Mouse (Mus musculus): Measurements from ENCODE around the gene Tent5c. TPM values are rescaled to one million over a fixed set of nuclear protein-coding genes. Genes with fewer than 3 reads are reported as not detected.

Gene Tent5c
- polyA plus RNA-seq, 1 experiment from 2014 or later: 8.0 TPM

DNA sequence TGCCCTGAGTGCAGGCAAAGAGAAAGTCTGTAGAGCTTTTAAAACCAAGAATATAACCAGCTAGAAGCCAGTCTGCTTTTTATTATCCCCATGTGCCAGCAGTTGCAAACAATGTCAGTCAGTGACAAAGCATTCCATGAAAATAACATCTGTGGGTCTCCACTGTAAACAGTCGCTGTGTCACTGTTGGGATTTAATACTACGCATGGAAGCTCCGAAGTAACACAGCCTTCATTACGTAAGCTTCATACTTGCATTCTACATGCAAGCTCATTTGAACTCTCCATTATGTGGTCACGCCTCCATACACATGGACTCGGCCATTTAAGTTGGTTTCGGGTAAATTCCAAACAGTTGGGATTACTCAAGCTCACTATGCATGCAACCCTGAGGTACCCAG lies 77.2 kb downstream of the Tent5c start:
- no peak for ATAC-seq (ENCODE audit: low FRiP score, low read depth)
- 89% methylated on average over 7 of the region's 7 CpGs for WGBS

DNA sequence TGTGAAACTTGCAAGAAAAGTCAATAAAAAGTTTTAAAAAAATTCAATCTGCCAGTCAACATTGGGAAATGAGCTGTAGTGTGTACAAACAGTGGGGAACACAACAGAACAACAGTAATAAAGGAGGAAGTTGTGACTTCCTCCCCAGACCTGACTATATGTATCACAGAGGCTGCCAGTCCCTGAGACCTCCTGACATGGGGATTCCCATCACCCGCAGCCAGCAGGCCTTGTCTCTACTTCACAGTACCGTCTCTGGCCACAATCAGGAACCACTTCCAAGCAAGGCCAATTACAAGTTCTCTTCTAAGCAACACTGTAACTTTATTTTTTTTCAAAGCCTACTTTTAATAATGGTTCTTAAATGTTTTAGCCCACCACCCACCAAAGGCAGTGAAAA lies 79.8 kb downstream of the Tent5c start:
- Histone ChIP-seq H3K9me3 (no peaks in the 10 kb centered on the region), H3K9ac (replicated peaks) (no peak overlapping the region), H3K4me3 (no peak overlapping the region), H3K27me3 (no peaks in the 10 kb centered on the region), H3K27ac (replicated peaks) (no peak overlapping the region), H3K36me3 (no peaks in the 10 kb centered on the region), H3K4me1 (no peaks in the 10 kb centered on the region), H3K4me2 (replicated peaks) (no peak overlapping the region)
- 87% methylated on average over 2 of the region's 2 CpGs for WGBS
- no peak for ATAC-seq (ENCODE audit: low FRiP score, low read depth)

More for the DNA sequence above, 77.2 kb downstream of the Tent5c start:
- Histone ChIP-seq H3K36me3 (no peaks in the 10 kb centered on the region), H3K4me2 (replicated peaks) (no peak overlapping the region), H3K4me3 (no peak overlapping the region), H3K27me3 (no peaks in the 10 kb centered on the region), H3K4me1 (no peaks in the 10 kb centered on the region), H3K9ac (replicated peaks) (no peak overlapping the region), H3K27ac (replicated peaks) (no peak overlapping the region), H3K9me3 (no peaks in the 10 kb centered on the region)

DNA sequence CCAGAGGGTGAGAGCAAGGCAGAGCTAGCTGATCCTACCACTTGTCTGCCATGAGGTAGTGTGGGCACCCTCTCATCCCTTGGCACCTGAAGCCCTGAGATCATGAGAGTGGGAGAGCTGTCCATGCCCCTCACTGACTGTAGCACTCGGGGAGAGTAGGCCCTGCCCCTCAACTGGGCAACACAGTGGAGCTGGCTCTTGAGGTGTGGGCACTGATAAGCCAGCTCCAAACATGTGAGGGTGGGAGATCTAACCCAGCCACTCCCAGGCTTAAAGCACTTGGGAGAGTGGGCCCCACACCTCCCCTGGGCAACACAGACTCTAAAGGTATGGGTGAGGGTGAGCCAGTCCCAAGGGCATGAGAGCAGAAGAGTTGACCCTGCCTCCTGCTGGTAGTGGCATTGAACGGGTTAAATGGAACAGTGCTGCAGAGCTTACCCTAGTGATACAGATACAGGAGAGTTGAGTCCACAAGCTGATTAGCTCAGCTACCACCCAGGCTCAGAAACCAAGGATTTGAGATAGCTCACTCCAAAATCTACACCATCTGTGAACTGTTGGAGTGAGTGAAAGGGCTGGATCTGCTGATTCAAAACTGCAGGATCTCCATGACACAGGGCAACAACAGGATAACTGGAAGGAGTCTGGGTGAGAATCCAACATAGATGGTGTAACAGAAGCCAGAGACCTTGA lies 80.6 kb downstream of the Tent5c start:
- Histone ChIP-seq H3K27ac (replicated peaks) (no peak overlapping the region), H3K27me3 (no peaks in the 10 kb centered on the region), H3K4me1 (no peaks in the 10 kb centered on the region), H3K4me3 (no peak overlapping the region), H3K36me3 (no peaks in the 10 kb centered on the region), H3K9me3 (no peaks in the 10 kb centered on the region), H3K4me2 (replicated peaks) (no peak overlapping the region), H3K9ac (replicated peaks) (no peak overlapping the region)
- ATAC-seq (ENCODE audit: low FRiP score, low read depth): no peak
- WGBS: 89% methylated on average over 2 of the region's 2 CpGs

DNA sequence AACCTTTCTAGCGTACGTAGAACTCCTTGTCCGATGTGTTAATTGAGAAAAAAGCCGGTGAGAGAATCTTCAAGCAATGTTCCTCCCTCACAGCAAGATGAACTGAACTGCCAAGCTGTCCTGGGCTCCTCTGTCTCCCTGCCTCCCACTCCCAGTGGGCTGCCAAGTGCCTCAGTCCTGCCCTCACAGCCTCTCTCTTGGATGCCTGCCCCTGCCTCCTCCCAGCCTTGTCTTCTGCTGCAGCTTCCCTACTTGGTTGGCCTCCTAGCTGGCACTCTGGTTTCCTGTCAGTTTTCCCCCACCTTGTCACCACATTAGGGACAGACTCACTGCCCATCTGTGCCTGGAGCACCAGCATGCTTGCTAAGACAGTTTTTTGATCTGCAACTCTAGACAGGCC lies 86.5 kb downstream of the Tent5c start:
- H3K4me2 ChIP-seq (replicated peaks): no peak overlapping the region
- ATAC-seq (ENCODE audit: low FRiP score, low read depth): no peak

More for the DNA sequence above, 86.5 kb downstream of the Tent5c start:
- Histone ChIP-seq H3K27ac (replicated peaks) (no peak overlapping the region), H3K36me3 (no peaks in the 10 kb centered on the region), H3K9ac (replicated peaks) (no peak overlapping the region), H3K27me3 (no peaks in the 10 kb centered on the region), H3K9me3 (no peaks in the 10 kb centered on the region), H3K4me3 (no peak overlapping the region), H3K4me1 (no peaks in the 10 kb centered on the region)
- 86% methylated on average over 4 of the region's 4 CpGs for whole genome bisulfite sequencing

Other genes with a start within 250 kb of the Tent5c start
- gene Man1a2, start 196.2 kb upstream of the Tent5c start, polyA plus RNA-seq (2016; fragmentation: Nextera tagmentation; extraction: Ambion mirVana): 61.3 and 62.9 TPM in 2 replicates